Mouse (Mus musculus): ENCODE results near the gene Prkaca. TPM values are rescaled to one million over a fixed set of nuclear protein-coding genes. Genes with fewer than 3 reads are reported as not detected.
"Not testable (repeated sequence)": the region's sequence is repeated elsewhere in the genome, so short reads cannot be mapped to it uniquely, and the experiment has no call there.

The Prkaca gene
- polyA plus RNA-seq, 1 experiment from 2014 or later = 171 TPM

- no peak within 1 kb of the TSS for H3K27ac ChIP-seq (ENCODE audit: low read depth, low read length)
- peak; percentile 69 for DNase-seq (ENCODE audit: low spot score)
- 0 out of 2 replicates have a peak within 1 kb of the TSS, but pooled peaks have one; percentile 7 for H3K4me3 ChIP-seq (ENCODE audit: low read depth, low read length)
- no peaks in the 10 kb centered on the region; the same call in 1 of the 2 replicates for H3K36me3 ChIP-seq (ENCODE audit: control insufficient read depth, insufficient read depth, low read length)
- WGBS = 14% methylated on average over 61 of the region's 61 CpGs
- ATAC-seq (replicated peaks; ENCODE audit: low FRiP score) = no peak
- 0 out of 2 replicates have a peak within 1 kb of the TSS, but pooled peaks have one; percentile 26 for H3K4me2 ChIP-seq (ENCODE audit: low read depth, low read length, severe bottlenecking)
- no peak within 1 kb of the TSS for H3K9ac ChIP-seq (ENCODE audit: low read length)
- H3K27me3 ChIP-seq (ENCODE audit: control insufficient read depth, insufficient read depth, low read length) = peaks cover 26% of the 10 kb centered on the region
- no peaks in the 10 kb centered on the region for H3K9me3 ChIP-seq (ENCODE audit: control insufficient read depth, low read length)
- H3K4me1 ChIP-seq (replicated peaks; ENCODE audit: control insufficient read depth, insufficient read depth, low read length) = peaks cover 18% of the 10 kb centered on the region
These were observed 28.6 kb downstream of the Prkaca start, which contains the start of gene 1700067K01Rik for GRCm38 (mm10) chr8:84001281-84002000. 1700067K01Rik (plus strand) TSS chr8:84001502.

DNA sequence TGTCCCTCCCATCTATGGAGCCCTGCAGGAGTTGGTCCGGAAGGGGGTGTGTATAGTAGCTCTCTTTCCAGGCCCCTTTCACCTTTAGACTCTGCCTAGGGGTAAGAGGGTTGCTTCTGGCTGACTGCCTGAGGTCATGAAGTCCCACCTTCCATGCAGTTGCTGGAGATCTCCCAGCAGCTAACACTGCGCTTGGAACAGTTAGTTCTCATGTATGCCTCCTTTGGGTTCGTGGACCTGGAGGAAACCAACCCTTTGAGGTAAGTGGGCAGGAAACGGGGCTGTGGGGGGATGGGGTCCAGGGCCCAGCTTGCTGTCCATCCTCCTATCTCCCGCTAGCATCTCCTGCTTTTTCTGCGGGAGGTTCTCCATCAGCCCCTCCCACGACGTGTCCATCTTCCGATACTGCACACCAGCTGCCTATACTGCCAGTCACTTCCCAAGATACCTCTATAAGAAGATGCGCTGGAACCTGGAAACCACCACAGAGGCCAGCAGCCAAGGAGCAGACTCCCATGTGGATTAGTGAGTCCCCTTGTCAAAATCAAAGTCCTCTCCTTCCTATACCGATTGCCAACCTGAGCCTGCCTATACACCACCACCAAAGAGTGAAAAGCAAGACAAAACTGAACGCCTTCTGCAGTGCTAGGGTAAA lies 30.3 kb downstream of the Prkaca start:
- Histone ChIP-seq H3K27me3 (ENCODE audit: control insufficient read depth, insufficient read depth, low read length) (peaks cover 26% of the 10 kb centered on the region), H3K4me1 (replicated peaks; ENCODE audit: control insufficient read depth, insufficient read depth, low read length) (peaks cover 18% of the 10 kb centered on the region)
- ATAC-seq (replicated peaks; ENCODE audit: low FRiP score) = no peak

DNA sequence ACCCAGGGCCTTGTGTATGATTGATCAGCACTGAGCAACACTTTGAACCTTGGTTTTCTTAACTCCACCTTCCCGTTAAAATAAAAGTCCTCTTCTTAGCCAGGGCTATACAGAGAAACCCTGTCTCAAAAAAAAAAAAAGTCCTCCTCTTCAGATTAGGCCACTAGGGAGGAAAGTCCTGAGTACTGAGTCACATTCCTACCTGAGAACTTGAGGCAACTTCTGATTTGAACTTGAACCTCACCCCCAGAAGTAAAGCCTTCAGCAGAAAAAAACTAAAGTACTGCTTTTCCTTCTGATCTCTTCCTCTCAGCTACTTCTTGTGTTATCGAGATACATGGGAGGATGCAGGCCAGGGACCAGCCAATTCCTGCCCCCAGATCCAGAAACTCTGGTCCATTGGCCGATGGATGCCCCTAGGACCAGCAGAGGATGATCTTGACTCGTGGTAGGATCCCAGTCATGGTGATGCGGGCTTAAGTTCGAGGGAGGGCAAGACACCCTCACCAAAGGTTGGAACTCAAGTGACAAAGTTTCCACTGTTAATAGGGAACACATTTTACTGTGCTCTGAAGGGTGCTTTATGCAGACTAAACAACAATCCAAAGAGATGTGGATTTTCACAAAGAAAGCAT lies 30.9 kb downstream of the Prkaca start:
- peak overlapping the region; percentile 82 for H3K4me2 ChIP-seq (ENCODE audit: low read depth, low read length, severe bottlenecking)
- peaks cover 26% of the 10 kb centered on the region for H3K27me3 ChIP-seq (ENCODE audit: control insufficient read depth, insufficient read depth, low read length)
- no peaks in the 10 kb centered on the region; the same call in 1 of the 2 replicates for H3K36me3 ChIP-seq (ENCODE audit: control insufficient read depth, insufficient read depth, low read length)
- H3K27ac ChIP-seq (ENCODE audit: low read depth, low read length) = no peak overlapping the region
- H3K9me3 ChIP-seq (ENCODE audit: control insufficient read depth, low read length) = no peaks in the 10 kb centered on the region
- DNase-seq (ENCODE audit: low spot score) (no peak), ATAC-seq (replicated peaks; ENCODE audit: low FRiP score) (no peak)
- 71% methylated on average over 6 of the region's 6 CpGs for WGBS
- no peak overlapping the region for H3K4me3 ChIP-seq (ENCODE audit: low read depth, low read length)
- H3K9ac ChIP-seq (ENCODE audit: low read length) = no peak overlapping the region
- peaks cover 18% of the 10 kb centered on the region for H3K4me1 ChIP-seq (replicated peaks; ENCODE audit: control insufficient read depth, insufficient read depth, low read length)

More for the DNA sequence above, 30.3 kb downstream of the Prkaca start:
- no peak overlapping the region for H3K4me3 ChIP-seq (ENCODE audit: low read depth, low read length)
- H3K36me3 ChIP-seq (ENCODE audit: control insufficient read depth, insufficient read depth, low read length) = no peaks in the 10 kb centered on the region; the same call in 1 of the 2 replicates
- no peak overlapping the region for H3K4me2 ChIP-seq (ENCODE audit: low read depth, low read length, severe bottlenecking)
- H3K9ac ChIP-seq (ENCODE audit: low read length) = no peak overlapping the region
- 52% methylated on average over 12 of the region's 12 CpGs for WGBS
- DNase-seq (ENCODE audit: low spot score) = no peak
- H3K27ac ChIP-seq (ENCODE audit: low read depth, low read length) = no peak overlapping the region
- no peaks in the 10 kb centered on the region for H3K9me3 ChIP-seq (ENCODE audit: control insufficient read depth, low read length)

GRCm38 (mm10) chr8:84004533-84005201 lies 31.9 kb downstream of the Prkaca start:
- peak; percentile 93 for DNase-seq (ENCODE audit: low spot score)
- Histone ChIP-seq H3K4me1 (replicated peaks; ENCODE audit: control insufficient read depth, insufficient read depth, low read length) (peaks cover 11% of the 10 kb centered on the region), H3K27me3 (ENCODE audit: control insufficient read depth, insufficient read depth, low read length) (peaks cover 25% of the 10 kb centered on the region), H3K36me3 (ENCODE audit: control insufficient read depth, insufficient read depth, low read length) (no peaks in the 10 kb centered on the region; the same call in 1 of the 2 replicates), H3K4me3 (ENCODE audit: low read depth, low read length) (peak overlapping the region; percentile 48), H3K27ac (ENCODE audit: low read depth, low read length) (peak overlapping the region; percentile 46; the same call in 1 of the 2 replicates), H3K4me2 (ENCODE audit: low read depth, low read length, severe bottlenecking) (peak overlapping the region; percentile 82), H3K9me3 (ENCODE audit: control insufficient read depth, low read length) (no peaks in the 10 kb centered on the region), H3K9ac (ENCODE audit: low read length) (peak overlapping the region; percentile 63)
- peak; percentile 87 for ATAC-seq (replicated peaks; ENCODE audit: low FRiP score)
- 1% methylated on average over 30 of the region's 30 CpGs for WGBS

DNA sequence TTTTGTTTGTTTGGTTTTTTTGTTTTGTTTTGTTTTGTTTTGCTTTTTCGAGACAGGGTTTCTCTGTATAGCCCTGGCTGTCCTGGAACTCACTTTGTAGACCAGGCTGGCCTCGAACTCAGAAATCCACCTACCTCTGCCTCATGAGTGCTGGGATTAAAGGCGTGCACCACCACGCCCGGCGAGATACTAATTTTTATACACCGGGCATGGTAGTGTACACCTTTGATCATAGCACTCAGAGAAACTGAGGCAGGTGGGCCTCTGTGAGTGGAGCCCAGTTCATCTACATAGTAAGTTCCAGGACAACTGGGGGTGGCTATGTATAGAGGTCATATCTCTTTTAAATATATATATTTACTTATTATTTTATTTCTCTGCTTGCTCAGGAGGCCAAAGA lies 32.7 kb downstream of the Prkaca start:
- H3K4me2 ChIP-seq (ENCODE audit: low read depth, low read length, severe bottlenecking); H3K36me3 ChIP-seq (ENCODE audit: control insufficient read depth, insufficient read depth, low read length); H3K27ac ChIP-seq (ENCODE audit: low read depth, low read length); DNase-seq (ENCODE audit: low spot score); H3K9ac ChIP-seq (ENCODE audit: low read length); ATAC-seq (replicated peaks; ENCODE audit: low FRiP score); H3K4me3 ChIP-seq (ENCODE audit: low read depth, low read length); H3K9me3 ChIP-seq (ENCODE audit: control insufficient read depth, low read length): not testable (repeated sequence)
- WGBS = 91% methylated on average over 7 of the region's 7 CpGs
- Histone ChIP-seq H3K4me1 (replicated peaks; ENCODE audit: control insufficient read depth, insufficient read depth, low read length) (peaks cover 12% of the 10 kb centered on the region), H3K27me3 (ENCODE audit: control insufficient read depth, insufficient read depth, low read length) (peaks cover 24% of the 10 kb centered on the region)

DNA sequence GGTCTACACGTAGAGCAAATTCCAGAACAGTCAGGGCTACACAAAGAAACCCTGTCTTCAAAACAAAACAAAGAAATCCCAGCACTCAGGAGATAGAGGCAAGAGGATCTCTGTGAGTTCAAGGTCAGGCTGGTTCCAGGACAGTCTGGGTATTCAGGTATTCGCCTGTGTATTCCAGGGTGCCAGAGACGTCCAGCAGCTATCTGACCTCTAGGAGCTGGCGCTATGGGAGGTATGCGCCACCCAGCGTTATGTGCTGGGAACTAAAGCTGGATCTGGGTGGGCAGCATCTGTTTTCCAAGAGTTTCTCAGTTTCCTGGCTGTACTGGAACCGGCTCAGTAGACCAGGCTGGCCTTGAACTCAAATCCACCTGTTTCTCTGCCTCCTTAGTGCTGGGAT lies 35.6 kb downstream of the Prkaca start:
- DNase-seq (ENCODE audit: low spot score) (no peak), ATAC-seq (replicated peaks; ENCODE audit: low FRiP score) (no peak)
- Histone ChIP-seq H3K9me3 (ENCODE audit: control insufficient read depth, low read length) (no peaks in the 10 kb centered on the region), H3K4me1 (replicated peaks; ENCODE audit: control insufficient read depth, insufficient read depth, low read length) (peaks cover 19% of the 10 kb centered on the region), H3K27me3 (ENCODE audit: control insufficient read depth, insufficient read depth, low read length) (peaks cover 34% of the 10 kb centered on the region), H3K27ac (ENCODE audit: low read depth, low read length) (no peak overlapping the region), H3K4me3 (ENCODE audit: low read depth, low read length) (no peak overlapping the region), H3K36me3 (ENCODE audit: control insufficient read depth, insufficient read depth, low read length) (no peaks in the 10 kb centered on the region), H3K9ac (ENCODE audit: low read length) (no peak overlapping the region), H3K4me2 (ENCODE audit: low read depth, low read length, severe bottlenecking) (no peak overlapping the region)
- 31% methylated on average over 7 of the region's 7 CpGs for WGBS

DNA sequence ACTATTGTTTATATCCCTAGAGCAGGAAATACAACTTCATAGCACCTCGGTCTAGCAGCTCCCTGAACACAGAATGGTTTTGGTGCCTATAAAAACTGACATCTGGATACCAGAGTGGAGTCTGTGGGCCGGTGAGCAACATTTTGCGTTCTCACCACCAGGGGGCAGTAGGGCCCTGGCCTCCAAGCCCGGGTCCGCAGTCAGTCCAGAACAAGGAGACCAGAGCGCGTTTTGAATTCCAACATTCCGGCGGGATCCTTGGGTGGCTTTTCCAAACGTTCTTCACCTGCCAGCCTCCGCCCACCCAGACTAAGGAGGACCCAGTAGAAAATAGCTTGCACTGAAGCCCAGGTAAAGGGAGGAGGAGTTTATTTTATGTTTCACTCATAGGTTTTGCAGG lies 37.1 kb downstream of the Prkaca start:
- peak; percentile 60; the same call in 1 of the 2 replicates for ATAC-seq (replicated peaks; ENCODE audit: low FRiP score)
- 2% methylated on average over 11 of the region's 11 CpGs for WGBS
- Histone ChIP-seq H3K27me3 (ENCODE audit: control insufficient read depth, insufficient read depth, low read length) (peaks cover 37% of the 10 kb centered on the region), H3K4me3 (ENCODE audit: low read depth, low read length) (no peak overlapping the region), H3K4me2 (ENCODE audit: low read depth, low read length, severe bottlenecking) (no peak overlapping the region), H3K4me1 (replicated peaks; ENCODE audit: control insufficient read depth, insufficient read depth, low read length) (peaks cover 15% of the 10 kb centered on the region), H3K9ac (ENCODE audit: low read length) (no peak overlapping the region), H3K36me3 (ENCODE audit: control insufficient read depth, insufficient read depth, low read length) (no peaks in the 10 kb centered on the region), H3K27ac (ENCODE audit: low read depth, low read length) (no peak overlapping the region), H3K9me3 (ENCODE audit: control insufficient read depth, low read length) (no peaks in the 10 kb centered on the region)
- peak; percentile 93 for DNase-seq (ENCODE audit: low spot score)
